Mouse (Mus musculus) heart, embryonic 13.5 days (tissue): Measurements from ENCODE around the gene Usp32. TPM values are rescaled to one million over a fixed set of nuclear protein-coding genes. Genes with fewer than 3 reads are reported as not detected.
A peak's percentile ranks its signal among the peaks of the same experiment; 100 is the strongest.

ENCODE experiments used
- ATAC-seq: fragments of 200-750 bp; cut with Nextera tagmentation; 2 replicates; pipeline ENCODE4 v1.8.0; 2017; ENCODE audit warnings: moderate TSS enrichment; ENCODE audit not compliant: insufficient number of reproducible peaks, low FRiP score, low TSS enrichment; ENCODE audit errors: extremely low read depth
- H3K27ac ChIP-seq: fragments of 300-500 bp; sonication (generic); replicated peaks from 2 replicates; pipeline ENCODE4 v1.5.1; 2015; ENCODE audit warnings: moderate library complexity, mild to moderate bottlenecking, inconsistent platforms
- H3K27me3 ChIP-seq: fragments of 300-500 bp; sonication (generic); replicated peaks from 2 replicates; pipeline ENCODE4 v1.6.1; 2015; ENCODE audit warnings: mild to moderate bottlenecking, inconsistent platforms
- H3K36me3 ChIP-seq: fragments of 300-500 bp; sonication (generic); 2 replicates; pipeline ENCODE4 v1.6.1; 2015; ENCODE audit warnings: mild to moderate bottlenecking, inconsistent platforms
- H3K4me1 ChIP-seq: fragments of 300-500 bp; sonication (generic); 2 replicates; pipeline ENCODE4 v1.6.1; 2015; ENCODE audit warnings: inconsistent platforms
- H3K4me2 ChIP-seq: fragments of 300-500 bp; sonication (generic); 2 replicates; pipeline ENCODE4 v1.6.1; 2015; ENCODE audit warnings: inconsistent platforms, mild to moderate bottlenecking, moderate library complexity
- H3K4me3 ChIP-seq: fragments of 300-500 bp; sonication (generic); 2 replicates; pipeline ENCODE4 v1.5.1; 2015; ENCODE audit warnings: moderate library complexity, mild to moderate bottlenecking, inconsistent platforms
- H3K9ac ChIP-seq: fragments of 300-500 bp; sonication (generic); 2 replicates; pipeline ENCODE4 v1.6.1; 2015; ENCODE audit warnings: inconsistent platforms, mild to moderate bottlenecking, moderate library complexity
- H3K9me3 ChIP-seq: fragments of 300-500 bp; sonication (generic); 2 replicates; pipeline ENCODE4 v1.6.1; 2016; ENCODE audit warnings: inconsistent platforms
- WGBS: fragments of 180-500 bp; shearing (Covaris S2); methylation state at CpG from one replicate; pipeline ENCODE4 v1.1.7; 2015; ENCODE audit warnings: mixed read lengths; 5-methylcytosine and 5-hydroxymethylcytosine counted together
- polyA plus RNA-seq: library from polyadenylated mRNA; unstranded; fragments of >200 nt; fragmentation: Nextera tagmentation; extraction: Ambion mirVana; gene quantifications from 2 replicates; pipeline ENCODE4 v1.2.1, GENCODE M21; 2015

Usp32 gene
- polyA plus RNA-seq, 1 experiment from 2014 or later: 3.5 TPM

DNA sequence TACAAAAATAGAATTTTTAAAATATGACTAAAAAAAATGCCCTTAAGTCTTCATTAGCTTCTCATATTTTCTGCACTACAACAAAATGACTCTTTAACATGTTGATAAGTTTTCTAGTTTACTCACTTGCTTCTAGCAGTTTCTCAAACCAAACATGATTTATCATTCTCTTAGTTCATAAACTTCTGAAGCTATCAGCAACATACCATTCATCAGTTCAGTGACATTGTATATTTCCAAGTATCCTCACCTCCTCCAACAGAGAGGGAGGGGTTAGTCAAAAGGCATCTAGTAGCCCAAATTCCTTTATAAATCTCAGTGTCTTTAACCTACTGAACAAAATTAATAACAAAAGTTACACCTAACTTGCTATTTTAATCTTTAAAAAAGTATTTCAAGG is 22.8 kb downstream of the Usp32 start:
- H3K27ac ChIP-seq: no peak overlapping the region
- H3K36me3 ChIP-seq: 0 out of 2 replicates have a peak, but pooled peaks cover 2% of the 10 kb centered on the region
- H3K9me3 ChIP-seq: no peaks in the 10 kb centered on the region
- no peak overlapping the region for H3K9ac ChIP-seq
- H3K4me2 ChIP-seq: no peak overlapping the region
- no peak overlapping the region for H3K4me3 ChIP-seq
- ATAC-seq: no peak
- H3K4me1 ChIP-seq: peaks cover 18% of the 10 kb centered on the region
- H3K27me3 ChIP-seq: no peaks in the 10 kb centered on the region

DNA sequence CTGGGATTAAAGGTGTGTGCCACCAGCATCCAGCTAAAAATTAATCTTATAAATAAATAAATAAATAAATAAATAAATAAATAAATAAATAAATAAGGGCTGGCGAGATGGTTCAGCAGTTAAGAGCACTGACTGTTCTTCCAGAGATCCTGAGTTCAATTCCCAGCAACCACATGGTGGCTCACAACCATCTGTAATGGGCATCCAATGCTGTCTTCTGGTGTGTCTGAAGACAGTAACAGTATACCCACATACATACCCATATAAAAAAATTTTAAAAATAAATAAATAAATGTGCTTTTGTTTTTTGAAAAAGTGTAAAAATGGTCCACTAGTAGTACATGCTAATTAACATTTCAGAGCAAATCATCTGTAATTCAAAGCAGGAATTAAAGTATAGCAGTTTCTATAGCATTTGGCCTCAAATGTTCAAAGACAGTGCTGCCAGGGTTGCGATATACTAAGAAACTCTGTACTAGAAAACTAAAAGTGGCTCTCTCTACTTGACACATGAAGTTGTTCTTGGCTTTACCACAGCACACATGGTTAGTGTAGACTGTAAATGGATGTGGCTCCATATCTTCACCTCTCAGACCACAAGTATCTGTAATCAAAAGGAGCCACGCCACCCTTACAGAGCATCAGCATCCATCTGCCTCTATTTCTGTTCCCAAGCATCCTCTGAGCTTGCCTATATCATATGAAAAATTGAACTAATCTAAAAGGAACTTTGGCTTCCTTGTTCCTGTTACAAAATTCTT is 23.7 kb downstream of the Usp32 start:
- H3K27ac ChIP-seq: no peak overlapping the region
- no peak for ATAC-seq
- H3K4me2 ChIP-seq: no peak overlapping the region
- H3K36me3 ChIP-seq: peaks cover 4% of the 10 kb centered on the region
- H3K27me3 ChIP-seq: no peaks in the 10 kb centered on the region
- no peaks in the 10 kb centered on the region for H3K9me3 ChIP-seq
- no peak overlapping the region for H3K9ac ChIP-seq
- WGBS: 71% methylated on average over 3 of the region's 3 CpGs
- no peak overlapping the region for H3K4me3 ChIP-seq
- H3K4me1 ChIP-seq: peaks cover 20% of the 10 kb centered on the region

DNA sequence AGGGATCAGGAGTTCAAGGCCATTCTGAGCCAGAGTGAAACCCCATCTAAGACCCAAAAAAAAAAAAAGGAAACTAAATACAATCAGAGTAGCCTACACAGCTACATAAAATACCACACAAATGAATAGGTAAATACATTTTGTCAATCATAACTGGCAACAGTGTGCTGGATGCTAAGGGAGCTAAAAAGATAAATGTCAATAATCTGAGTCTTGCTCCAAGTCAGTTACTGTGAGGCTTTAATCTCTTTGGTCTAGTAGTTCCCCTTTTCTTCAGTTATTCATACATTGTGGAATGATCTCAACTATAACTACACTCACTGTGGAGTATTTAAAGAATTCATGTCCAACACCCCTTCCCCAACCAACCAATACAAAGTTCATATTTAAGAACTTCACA is 30.0 kb downstream of the Usp32 start:
- Histone ChIP-seq H3K4me1 (peaks cover 21% of the 10 kb centered on the region), H3K9ac (no peak overlapping the region), H3K4me2 (no peak overlapping the region), H3K27ac (no peak overlapping the region), H3K36me3 (peaks cover 7% of the 10 kb centered on the region), H3K4me3 (no peak overlapping the region), H3K27me3 (no peaks in the 10 kb centered on the region), H3K9me3 (no peaks in the 10 kb centered on the region)
- ATAC-seq: no peak

DNA sequence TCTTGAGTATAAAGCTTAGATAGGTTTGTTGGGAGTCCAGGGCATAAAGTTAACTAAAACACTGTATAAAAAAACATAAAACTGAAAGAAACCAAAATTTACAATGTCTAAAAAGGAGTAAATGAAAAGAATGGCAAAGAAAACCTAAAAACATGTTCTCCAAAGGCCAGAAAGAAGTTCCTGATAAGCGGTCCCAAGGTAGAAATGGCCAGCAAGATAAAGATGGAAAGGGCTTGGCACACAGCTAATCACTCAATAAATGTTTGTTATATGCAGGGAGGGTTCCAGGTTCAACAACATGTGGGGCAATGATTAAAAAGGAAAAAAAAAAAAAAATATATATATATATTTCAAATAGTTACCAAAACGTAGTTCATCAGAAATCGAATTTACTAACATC is 32.7 kb downstream of the Usp32 start:
- WGBS: 87% methylated on average over 3 of the region's 3 CpGs
- no peak overlapping the region for H3K27ac ChIP-seq
- H3K4me1 ChIP-seq: peaks cover 12% of the 10 kb centered on the region
- no peak overlapping the region for H3K4me3 ChIP-seq
- H3K36me3 ChIP-seq: peaks cover 17% of the 10 kb centered on the region
- no peak overlapping the region for H3K4me2 ChIP-seq
- no peaks in the 10 kb centered on the region for H3K9me3 ChIP-seq
- no peak overlapping the region for H3K9ac ChIP-seq
- H3K27me3 ChIP-seq: no peaks in the 10 kb centered on the region
- no peak for ATAC-seq

DNA sequence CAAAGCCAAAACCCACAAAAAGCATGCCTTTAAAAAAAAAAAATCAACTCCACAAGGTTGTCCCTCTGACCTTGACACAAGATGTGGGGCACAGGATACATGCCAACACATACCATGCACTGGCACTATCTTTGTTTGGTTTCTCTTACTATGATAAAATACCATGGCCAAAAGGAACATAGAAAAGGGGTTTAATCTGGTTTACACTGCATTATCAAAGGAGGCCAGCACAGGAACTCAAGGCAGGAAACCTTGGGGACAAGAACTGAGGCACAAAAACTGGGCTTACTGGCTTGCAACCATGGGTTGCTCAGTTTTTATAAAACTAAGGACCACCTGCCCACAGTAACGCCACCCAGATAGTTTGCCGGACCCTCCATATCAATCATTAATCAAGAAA is 34.1 kb downstream of the Usp32 start:
- H3K9me3 ChIP-seq: no peaks in the 10 kb centered on the region
- ATAC-seq: no peak
- no peak overlapping the region for H3K27ac ChIP-seq
- no peak overlapping the region for H3K4me2 ChIP-seq
- peaks cover 11% of the 10 kb centered on the region for H3K36me3 ChIP-seq
- no peak overlapping the region for H3K9ac ChIP-seq
- no peak overlapping the region for H3K4me3 ChIP-seq
- H3K27me3 ChIP-seq: no peaks in the 10 kb centered on the region
- H3K4me1 ChIP-seq: peaks cover 10% of the 10 kb centered on the region
- WGBS: 86% methylated on average over 2 of the region's 2 CpGs

DNA sequence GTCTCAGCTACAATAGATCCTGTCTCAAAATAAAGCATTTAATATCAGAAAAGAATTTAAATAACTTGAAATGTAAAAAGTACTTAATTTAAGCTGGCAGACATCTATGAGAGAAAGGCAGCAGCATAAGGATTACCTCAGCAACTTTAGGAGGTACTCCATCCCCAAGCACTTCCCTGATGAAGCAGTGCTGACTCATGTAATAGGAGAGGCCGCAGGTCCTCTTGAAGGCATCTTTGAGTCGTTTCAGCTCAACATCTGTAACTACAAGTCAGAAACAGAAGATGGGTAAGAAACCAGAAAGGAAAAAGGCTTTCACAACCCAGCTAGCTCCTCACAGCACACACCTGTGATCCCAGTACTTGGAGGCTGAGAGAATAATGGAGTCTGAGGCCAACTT is 36.2 kb downstream of the Usp32 start:
- 43% methylated on average over 2 of the region's 2 CpGs for WGBS
- Histone ChIP-seq H3K36me3 (peaks cover 10% of the 10 kb centered on the region; the same call in 1 of the 2 replicates), H3K9ac (no peak overlapping the region), H3K27me3 (no peaks in the 10 kb centered on the region), H3K27ac (no peak overlapping the region), H3K4me3 (no peak overlapping the region), H3K4me2 (no peak overlapping the region), H3K9me3 (no peaks in the 10 kb centered on the region), H3K4me1 (peaks cover 10% of the 10 kb centered on the region)
- ATAC-seq: no peak

DNA sequence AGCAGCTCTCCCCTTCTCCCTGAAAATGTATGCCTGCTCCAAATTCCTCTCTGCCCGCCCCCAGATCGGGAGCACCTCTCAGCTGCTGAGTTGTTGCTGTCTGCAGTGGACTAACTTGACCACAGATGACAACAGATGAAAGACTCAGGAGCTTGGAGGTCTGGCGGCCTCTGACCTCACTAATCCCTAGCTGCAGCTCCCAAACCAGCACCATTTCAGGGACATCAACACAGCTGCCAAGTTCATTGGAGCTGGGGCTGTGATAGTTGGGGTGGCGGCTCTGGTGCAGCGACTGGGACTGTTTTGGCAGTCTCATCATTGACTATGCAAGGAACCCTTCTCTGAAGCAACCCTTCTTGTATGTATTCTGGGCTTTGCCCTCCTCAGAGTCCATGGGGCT is 44.8 kb downstream of the Usp32 start:
- peaks cover 16% of the 10 kb centered on the region; the same call in 1 of the 2 replicates for H3K36me3 ChIP-seq
- WGBS: 58% methylated on average over 5 of the region's 5 CpGs
- H3K4me2 ChIP-seq: no peak overlapping the region
- H3K27me3 ChIP-seq: no peaks in the 10 kb centered on the region
- H3K9me3 ChIP-seq: no peaks in the 10 kb centered on the region
- no peak for ATAC-seq
- no peak overlapping the region for H3K4me3 ChIP-seq
- 0 out of 2 replicates have a peak overlapping the region, but pooled peaks have one; percentile 2 for H3K27ac ChIP-seq
- no peak overlapping the region for H3K9ac ChIP-seq
- H3K4me1 ChIP-seq: peaks cover 14% of the 10 kb centered on the region

DNA sequence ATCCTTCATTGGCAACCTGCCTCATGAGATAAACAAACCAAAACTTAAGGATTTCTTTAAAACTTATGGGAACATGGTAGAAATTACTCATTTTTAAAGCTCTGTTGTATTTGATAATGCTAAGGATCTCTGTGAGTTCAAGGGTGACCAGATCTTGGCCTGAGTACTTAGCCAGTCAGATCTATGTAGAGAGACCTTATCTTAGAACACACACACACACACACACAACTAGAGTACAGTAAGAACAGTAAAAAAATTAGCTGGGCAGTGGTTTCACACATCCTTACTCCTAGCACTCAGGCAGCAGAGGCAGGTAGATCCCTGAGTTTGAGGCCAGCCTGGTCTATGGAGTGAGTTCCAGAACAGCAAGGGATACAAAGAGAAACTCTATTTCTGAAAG is 53.7 kb downstream of the Usp32 start:
- H3K27ac ChIP-seq: no peak overlapping the region
- ATAC-seq: no peak
- H3K4me1 ChIP-seq: no peaks in the 10 kb centered on the region
- H3K9ac ChIP-seq: no peak overlapping the region
- no peaks in the 10 kb centered on the region for H3K27me3 ChIP-seq
- no peak overlapping the region for H3K4me2 ChIP-seq
- no peaks in the 10 kb centered on the region for H3K9me3 ChIP-seq
- H3K4me3 ChIP-seq: no peak overlapping the region
- H3K36me3 ChIP-seq: peaks cover 23% of the 10 kb centered on the region

DNA sequence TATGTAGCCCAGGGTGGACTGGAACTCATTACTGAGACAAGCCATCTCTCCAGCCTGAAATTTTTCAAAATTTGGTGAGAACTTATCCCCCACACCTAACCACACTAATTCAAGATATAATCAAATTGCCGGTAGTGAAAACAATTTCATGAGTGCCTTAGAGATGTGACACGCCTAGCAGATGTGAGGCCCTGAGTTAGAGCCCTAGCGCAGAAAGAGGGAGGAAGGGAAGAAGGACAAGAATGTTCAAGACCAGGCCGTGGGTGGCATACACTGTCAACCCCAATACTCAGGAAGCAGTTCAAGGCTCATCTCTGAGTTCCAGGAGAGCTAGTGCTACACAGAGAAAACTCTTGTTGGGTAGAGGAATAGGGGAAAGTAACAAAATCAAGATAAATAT is 72.1 kb downstream of the Usp32 start:
- 96% methylated on average over 4 of the region's 4 CpGs for WGBS

DNA sequence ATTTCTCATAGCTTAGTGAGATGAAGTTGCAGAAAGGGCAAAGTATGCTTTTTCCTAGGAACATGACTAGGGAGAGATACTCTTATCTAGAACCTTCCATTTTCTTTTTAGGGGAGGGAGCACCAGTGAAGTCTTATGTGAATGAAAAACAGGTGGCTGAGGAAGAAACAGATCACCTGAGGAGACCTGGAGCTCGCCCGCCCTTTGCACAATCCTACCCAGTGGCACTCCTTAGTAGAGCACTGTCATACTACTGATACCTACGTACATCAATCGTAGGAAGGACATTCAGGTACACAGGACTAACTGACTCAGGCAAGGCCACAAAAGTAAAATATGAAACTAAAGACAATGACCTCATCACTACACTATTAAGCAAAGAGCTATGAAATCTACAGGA is 81.4 kb downstream of the Usp32 start:
- no peak for ATAC-seq

More for the DNA sequence above, 72.1 kb downstream of the Usp32 start:
- Histone ChIP-seq H3K36me3 (peaks cover 33% of the 10 kb centered on the region), H3K27me3 (no peaks in the 10 kb centered on the region), H3K4me3 (no peak overlapping the region), H3K9me3 (no peaks in the 10 kb centered on the region), H3K27ac (no peak overlapping the region), H3K9ac (no peak overlapping the region), H3K4me1 (no peaks in the 10 kb centered on the region), H3K4me2 (no peak overlapping the region)
- no peak for ATAC-seq

DNA sequence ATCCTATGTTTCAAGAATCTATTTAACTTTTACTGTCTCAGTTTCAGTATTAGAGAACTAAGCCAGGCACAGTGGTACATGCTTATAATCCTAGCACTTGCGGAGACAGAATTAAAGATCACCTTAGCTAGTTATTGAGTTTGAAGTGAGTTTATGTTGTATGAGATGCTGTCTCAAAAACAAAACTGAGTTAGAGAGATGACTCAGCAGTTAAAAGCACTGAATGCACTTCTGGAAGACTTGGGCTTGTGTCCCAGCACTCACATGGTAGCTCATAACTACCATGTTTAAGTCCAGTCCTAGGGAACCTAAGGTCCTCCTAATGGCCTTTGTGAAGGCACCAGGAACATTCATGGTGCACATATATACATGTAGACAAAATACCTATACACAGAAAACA is 82.4 kb downstream of the Usp32 start:
- Histone ChIP-seq H3K27ac (no peak overlapping the region), H3K36me3 (peaks cover 9% of the 10 kb centered on the region; the same call in 1 of the 2 replicates), H3K9me3 (no peaks in the 10 kb centered on the region), H3K27me3 (no peaks in the 10 kb centered on the region), H3K4me3 (no peak overlapping the region), H3K4me1 (no peaks in the 10 kb centered on the region), H3K4me2 (no peak overlapping the region), H3K9ac (no peak overlapping the region)
- no peak for ATAC-seq
- 98% methylated on average over 1 of the region's 1 CpGs for WGBS

More for the DNA sequence above, 81.4 kb downstream of the Usp32 start:
- Histone ChIP-seq H3K9ac (no peak overlapping the region), H3K27ac (no peak overlapping the region), H3K4me1 (no peaks in the 10 kb centered on the region), H3K4me3 (no peak overlapping the region), H3K4me2 (no peak overlapping the region), H3K9me3 (no peaks in the 10 kb centered on the region), H3K27me3 (no peaks in the 10 kb centered on the region), H3K36me3 (peaks cover 9% of the 10 kb centered on the region; the same call in 1 of the 2 replicates)
- WGBS: 92% methylated on average over 4 of the region's 4 CpGs

DNA sequence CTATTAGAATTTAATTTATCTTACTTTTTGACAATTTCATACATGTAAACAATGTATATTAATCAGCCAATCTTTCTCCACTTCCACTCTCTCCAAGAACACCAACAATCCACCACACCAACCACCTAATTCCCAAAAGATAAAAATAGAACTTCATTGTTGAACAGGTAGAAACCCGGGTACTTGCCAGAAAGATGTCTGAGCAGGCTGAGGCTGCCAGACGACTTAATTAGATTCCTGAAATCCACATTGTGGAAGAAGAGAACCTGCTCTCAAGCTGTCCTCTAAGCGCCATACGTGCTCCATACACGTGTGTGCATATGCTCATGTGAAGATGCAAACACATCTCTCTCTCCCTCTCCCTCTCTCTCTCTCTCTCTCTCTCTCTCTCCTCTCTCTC is 83.1 kb downstream of the Usp32 start:
- H3K4me2 ChIP-seq: no peak overlapping the region
- no peak overlapping the region for H3K9ac ChIP-seq
- WGBS: 62% methylated on average over 5 of the region's 5 CpGs
- peaks cover 9% of the 10 kb centered on the region; the same call in 1 of the 2 replicates for H3K36me3 ChIP-seq
- H3K27me3 ChIP-seq: no peaks in the 10 kb centered on the region
- no peak overlapping the region for H3K27ac ChIP-seq
- ATAC-seq: no peak
- no peak overlapping the region for H3K4me3 ChIP-seq
- H3K4me1 ChIP-seq: no peaks in the 10 kb centered on the region
- H3K9me3 ChIP-seq: no peaks in the 10 kb centered on the region
